Mouse (Mus musculus): ENCODE measurements at regions not wholly inside any gene's neighbourhood (a gene's known extent, or its start where the extent isn't known, plus 50 kb on each side); places are given as distances from the start of the nearest gene placed in this dataset.

DNA sequence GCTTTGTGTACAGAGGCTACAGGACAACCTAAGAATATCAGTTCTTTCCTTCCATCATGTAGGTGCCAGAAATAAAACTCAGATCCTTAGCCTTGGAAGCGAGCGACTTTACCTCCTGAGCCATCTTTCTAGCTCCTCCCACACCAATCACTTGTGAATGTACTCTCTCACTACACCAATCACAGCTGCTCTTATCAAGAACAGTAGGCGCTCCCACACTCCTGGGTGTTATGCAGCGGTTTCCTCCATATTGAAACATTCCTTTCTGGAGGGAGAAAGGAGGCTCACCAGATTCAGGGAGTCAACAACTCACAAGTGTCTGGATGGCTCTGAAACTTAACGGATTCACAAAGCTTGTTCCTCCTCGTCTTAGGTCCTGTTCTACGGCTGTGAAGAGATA, 168.1 kb upstream of the Arid2 start:
- DNase-seq (ENCODE audit: low read depth), result no peak

DNA sequence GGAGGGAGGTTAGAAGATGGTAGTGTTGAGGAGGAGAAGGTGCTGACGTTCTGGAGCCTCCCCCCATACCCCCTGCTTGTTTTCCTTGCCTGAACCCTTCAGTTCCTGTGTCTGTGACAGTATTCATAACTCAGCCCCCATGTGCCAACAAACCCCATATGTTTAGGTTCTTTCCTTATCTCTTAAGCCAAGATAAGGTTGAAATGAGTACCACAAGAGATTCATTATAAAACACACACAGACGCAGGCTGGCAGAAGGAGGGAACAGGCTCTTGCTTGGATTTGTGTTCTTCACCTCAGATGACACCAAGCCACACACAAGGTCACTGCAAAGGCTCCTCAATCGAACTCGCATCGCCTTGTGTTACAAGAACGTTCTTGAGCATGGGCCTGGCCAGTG, 162.9 kb upstream of the Arid2 start:
- no peak for DNase-seq (ENCODE audit: low read depth)

DNA sequence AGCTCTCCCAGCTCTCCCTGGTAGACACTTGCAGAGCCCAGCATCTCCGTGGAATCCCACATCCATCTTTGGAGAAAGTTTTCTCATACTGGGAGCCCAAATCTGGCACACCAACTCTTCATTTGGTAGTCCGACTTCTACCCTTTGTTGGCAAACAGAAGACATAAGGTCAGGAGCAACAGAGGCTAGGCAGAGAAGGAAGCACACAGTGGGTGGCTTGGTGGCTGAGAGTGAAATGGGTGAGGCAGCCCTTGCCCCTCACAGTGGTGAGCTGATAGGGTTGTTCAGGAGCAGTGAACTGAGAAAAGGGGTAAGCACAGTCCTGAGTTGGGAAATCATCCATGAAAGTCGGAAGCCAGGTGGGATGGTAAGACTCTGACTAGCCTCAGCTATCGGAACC, 157.6 kb upstream of the Arid2 start:
- DNase-seq (ENCODE audit: low read depth), result no peak

DNA sequence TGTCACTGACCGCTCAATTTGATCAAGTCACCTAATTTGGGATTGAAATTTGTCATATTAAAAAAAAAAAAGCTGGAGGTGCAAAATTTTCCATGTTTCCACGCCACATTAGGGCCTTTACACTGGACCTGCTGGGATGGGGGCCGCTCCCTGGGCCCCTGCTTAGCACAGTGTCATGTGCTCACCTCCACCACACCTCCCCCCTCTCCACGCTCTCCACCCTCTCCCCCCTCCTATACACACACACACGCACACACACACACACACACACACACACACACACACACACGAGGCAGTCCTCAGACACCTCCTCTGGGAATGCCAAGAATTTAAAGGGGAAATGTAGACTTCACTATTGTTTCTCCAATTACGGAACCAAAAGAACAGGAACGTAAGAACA, 156.8 kb upstream of the Arid2 start:
- DNase-seq (ENCODE audit: low read depth), result no peak

DNA sequence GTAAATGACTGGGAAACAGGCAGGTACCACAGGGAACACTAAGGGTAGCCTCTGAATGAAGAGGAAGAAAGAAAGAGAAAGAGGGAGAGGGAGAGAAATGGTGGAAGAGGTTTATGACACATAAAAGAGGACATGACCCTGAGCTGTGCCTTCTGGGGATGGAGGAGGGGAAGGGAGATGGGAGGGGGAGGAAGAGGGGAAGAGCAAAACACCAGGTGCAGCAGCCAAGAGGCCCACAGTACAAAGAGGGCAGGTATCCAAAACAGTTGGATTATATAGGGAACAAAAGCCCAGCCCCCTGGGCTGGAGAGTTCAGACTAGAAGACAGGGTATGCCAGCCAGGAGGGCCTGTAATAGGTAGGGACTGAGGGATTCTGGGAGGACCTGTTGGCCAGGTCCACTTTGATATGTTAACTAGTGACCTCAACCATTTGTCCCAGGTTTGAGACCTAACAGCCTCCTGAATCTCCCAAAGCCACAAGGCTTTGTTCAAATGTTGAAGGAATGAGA, 155.7 kb upstream of the Arid2 start:
- DNase-seq (ENCODE audit: low read depth), result no peak

DNA sequence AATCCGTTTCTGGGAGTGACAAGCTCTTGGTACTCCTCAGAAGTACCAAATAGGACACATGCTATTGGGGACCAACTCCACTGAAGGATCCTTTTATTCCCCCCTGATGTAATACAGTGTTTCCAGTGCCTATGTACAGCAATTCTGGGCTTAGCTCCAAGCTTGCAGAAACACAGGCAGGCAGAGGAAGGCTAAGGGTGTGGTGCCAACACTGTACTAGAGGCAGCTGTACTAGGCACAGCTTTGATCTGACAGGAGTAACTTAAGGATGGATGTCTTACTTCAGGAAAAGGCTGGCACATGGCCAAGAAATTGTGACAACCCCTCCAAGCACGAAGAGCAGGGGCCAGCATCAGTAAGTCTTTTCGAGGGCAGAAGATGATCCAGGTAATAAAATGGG, 154.7 kb upstream of the Arid2 start:
- no peak for DNase-seq (ENCODE audit: low read depth)

DNA sequence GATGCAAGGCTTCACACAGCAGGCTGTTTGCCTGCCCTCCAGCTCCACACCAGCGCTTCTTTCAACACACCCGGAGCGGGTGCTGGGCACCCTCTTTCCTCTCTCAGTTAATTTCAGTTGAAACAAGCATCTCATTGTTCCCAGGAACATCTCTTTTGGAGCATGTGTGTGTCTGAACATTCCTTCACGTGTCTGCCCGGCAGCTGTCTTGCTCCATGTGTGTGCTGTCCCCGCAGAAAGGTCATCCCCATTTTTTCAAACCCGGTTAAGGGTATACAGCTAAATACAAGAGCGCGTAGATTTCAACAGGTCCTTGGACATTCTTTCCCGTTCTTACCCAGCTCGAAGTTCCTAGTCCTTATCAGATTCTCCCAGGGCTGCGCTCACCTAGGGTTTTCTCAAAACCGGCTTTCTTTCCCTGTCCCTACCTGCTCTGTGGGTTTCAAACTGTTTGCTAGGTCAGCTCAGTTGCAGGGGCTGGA, 152.0 kb upstream of the Arid2 start:
- no peak for DNase-seq (ENCODE audit: low read depth)

DNA sequence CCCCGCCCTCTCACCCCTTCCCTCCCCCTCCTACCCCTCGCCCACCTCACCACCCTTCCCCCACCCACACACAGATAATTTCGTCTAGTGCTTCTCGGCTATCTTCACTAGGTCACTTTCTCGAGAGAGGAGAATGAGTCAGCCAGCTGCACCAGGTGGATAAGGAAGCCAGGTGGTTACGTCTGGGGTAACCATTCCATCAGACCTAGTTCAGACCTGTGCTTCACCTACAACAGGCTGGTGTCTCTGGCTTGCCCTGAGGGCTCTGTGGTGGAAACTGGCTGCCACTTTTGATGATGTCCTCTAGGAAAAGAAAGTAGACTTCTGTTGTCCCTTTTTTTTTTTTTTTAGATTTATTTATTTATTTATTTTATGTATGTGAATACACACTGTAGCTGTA, 151.5 kb upstream of the Arid2 start:
- DNase-seq (ENCODE audit: low read depth), result no peak

DNA sequence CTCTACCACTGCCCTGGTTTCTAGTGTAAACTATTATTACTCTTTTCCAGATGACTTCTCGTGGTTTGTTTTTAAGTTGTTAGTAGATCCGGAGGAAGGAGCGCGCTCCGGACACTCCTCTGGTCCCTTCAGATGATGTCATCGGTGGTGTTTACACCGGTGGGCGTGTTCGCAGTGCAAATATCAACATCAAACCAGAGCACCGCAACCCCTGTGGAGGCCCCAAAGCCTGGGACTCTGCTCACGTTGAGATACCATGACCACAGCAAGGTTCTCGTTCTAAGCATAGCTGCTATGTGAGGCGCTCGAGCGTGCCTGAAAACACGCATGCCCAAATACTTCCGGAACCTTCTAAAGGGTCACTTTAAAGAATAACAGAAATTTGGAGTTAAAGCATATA, 149.8 kb upstream of the Arid2 start:
- DNase-seq (ENCODE audit: low read depth), result no peak

DNA sequence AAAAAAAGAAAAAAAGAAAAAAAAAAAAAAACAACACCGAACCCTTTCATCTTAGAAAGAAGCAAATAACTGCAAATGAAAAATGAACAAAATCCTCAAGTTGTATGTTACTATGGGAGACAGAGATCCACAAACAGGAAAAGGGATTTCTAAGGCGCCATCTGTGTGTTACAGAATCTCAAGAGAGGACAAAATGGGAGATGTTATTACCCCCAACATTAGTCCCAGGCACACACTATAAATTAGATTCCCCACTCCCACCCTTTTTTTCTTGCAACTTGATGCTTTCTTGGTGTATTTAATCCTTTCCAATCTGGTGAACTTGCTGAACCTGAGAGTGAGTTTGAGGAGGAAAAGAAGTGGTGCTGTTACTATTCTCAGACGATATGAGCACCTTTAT, 149.4 kb upstream of the Arid2 start:
- no peak for DNase-seq (ENCODE audit: low read depth)

DNA sequence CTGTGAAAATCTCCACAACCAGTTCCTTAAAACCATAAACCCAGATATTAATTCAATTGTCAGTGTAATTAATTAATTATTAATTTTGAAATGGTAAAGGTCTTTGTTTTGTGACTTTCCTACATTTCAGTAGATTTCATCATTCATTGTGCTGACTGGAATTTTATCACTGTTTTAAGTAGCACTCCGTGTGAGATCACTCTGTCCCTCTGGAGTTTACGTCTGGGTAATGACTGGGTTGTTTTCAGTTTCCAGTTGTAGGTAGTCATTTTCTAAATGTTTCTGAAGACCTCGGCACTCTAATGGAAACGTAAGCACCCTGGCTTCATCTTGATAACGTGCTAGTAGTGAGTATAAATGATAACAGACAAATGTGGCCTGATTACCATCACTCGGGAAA, 133.8 kb upstream of the Arid2 start:
- no peak for DNase-seq (ENCODE audit: low read depth)

DNA sequence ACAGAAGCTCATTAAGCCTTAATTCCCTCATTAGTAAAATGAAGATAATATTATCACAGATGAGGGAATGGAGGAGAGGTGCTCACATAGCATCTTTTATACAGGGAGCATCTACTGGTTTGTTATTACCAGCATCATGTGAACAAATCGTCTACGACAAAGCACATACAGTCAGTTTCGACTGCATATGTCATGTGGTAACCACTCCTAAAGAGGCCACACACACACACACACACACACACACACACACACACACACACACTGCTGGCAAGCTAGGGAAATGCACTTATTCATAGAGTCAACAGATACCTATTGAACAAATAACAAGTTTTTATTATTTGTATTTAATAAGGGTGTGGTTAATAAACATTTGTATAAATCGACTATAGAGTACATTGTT, 129.0 kb upstream of the Arid2 start:
- DNase-seq (ENCODE audit: low read depth), result no peak

DNA sequence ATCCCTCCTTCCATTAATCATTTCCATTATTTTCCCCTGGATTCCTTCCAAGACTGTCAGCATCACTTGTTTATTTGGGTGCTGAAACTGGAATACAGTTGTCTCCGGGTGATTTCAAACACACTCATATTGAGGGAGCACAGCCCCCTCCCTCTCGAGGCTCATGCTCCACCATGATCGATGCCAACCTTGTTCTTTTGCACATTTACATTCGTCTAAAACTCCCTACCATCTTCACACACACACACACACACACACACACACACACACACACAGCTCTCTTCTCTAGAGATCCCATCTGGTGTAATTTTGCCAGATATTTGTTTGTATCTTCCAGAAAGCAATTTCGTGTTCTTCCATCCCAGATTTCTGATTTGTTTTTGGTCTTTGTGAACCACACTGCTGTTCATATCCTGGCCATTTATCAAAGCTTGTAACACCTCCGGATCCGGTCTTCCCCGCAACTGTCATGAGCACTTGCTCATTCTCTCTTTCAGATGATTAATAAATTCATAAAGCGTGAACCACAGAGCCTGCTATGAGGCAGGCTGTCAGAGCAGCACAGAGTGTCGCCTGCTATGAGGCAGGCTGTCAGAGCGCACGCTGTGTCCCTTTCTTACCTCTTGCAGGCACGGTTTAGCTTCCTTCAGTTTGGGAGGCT, 122.4 kb upstream of the Arid2 start:
- DNase-seq (ENCODE audit: low read depth), result no peak

DNA sequence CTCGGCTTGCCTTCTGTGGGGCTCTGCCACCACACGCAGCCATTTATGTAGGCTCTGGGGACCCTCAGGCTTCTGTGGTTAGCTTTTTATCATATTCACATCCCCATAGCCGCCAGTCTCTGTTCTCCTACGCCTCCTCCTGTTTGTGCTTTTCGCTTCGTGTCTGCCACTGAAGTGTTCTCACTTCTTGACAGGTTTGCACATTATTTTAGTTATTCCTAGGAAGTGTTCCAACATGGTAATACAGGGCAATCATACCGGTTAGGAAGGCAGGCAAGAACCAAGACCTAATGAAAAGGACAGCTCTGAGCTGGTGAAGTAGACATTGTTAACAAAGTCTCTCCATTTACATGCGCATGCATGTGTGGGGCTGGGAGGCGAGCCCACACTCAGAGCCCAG, 120.1 kb upstream of the Arid2 start:
- DNase-seq (ENCODE audit: low read depth), result no peak

DNA sequence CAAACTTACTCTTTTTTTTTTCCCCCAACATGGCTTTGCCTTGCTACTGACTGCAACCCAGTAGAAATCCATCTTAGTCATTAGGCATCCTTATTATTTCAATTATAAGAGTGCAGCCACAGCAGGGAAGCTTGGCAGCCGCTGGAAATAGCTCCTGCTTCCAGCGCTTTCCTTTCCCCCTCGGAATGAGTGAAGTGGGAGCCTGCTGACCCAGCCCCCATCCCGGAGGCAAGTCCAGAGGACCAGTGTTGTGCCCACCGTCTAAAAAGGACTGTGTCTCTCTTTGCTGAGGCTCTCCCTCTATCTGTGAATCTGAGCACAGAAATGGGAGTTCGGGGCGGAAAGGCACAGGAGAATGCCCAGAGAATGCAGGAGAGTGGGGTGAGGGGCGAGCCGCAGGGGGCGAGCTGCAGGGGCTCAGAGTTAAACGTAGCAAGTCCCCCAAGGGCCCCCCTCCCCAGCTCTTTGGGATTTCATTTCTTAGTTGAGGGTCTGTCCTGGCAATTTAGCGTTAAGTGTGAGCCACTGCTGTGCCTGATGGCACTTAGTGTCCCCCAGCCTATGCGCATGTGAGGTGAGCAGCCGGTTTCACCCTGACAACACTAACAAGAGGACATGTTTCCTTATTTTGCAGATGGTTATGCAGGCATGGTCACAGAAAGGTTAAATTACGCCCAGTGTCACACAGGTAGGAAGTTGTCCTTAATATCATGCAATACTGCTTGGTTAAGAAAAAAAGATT, 117.4 kb upstream of the Arid2 start:
- no peak for DNase-seq (ENCODE audit: low read depth)

DNA sequence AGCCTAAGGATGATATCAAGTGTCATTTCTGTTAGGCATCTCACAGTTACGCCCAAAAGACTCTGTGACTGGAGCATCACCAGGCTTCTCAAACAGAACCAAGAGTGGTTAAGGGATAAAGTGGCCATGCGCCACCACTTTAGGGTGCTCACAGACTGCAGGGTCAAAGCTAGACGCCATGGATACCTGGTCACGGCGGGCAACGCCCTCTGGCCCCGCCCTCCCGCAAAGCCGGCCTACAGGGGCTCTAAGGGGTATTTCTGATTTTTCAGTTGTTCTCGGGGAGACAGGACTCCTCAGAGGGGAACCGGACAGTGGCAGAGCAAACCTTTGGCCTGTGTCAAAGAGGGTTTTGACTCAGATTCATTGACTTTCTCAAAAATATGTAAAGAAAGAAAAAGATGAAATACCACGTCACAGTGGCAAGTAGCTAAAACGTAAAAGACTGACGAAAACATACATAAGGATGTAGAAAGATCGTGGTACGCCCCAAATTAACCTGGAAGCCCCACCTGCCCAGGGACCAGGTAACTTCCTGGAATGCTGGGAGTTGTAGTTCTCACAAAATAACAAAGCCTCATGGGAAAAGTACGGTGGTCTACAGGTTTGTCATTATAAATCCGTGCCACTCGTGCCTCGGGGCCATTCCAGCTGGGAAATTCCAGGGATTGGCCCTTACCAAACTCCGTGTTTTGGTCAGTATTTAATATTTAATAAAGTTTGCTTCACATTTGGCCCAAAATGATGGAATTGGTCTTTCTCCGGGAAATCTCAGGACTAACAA, 116.1 kb upstream of the Arid2 start:
- DNase-seq (ENCODE audit: low read depth), result no peak

DNA sequence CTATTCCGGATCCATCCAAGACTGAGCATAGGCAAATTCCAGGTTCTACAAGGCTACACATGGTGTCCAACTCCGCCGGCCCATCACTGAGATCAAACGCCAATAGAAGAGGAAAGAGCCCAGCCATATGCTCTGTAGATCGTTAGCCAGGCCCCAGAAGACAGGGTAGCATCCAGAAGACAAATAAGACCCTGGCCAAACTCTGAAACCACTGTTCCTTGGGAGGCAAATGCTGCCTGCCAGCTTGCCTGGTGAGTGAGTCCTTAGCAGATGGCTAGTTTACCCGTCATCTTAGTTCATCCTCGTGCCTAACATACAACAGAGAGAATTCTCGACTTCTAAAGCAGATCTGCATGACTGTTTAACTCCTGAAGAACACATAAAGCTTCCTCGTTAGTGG, 109.4 kb upstream of the Arid2 start:
- no peak for DNase-seq (ENCODE audit: low read depth)

DNA sequence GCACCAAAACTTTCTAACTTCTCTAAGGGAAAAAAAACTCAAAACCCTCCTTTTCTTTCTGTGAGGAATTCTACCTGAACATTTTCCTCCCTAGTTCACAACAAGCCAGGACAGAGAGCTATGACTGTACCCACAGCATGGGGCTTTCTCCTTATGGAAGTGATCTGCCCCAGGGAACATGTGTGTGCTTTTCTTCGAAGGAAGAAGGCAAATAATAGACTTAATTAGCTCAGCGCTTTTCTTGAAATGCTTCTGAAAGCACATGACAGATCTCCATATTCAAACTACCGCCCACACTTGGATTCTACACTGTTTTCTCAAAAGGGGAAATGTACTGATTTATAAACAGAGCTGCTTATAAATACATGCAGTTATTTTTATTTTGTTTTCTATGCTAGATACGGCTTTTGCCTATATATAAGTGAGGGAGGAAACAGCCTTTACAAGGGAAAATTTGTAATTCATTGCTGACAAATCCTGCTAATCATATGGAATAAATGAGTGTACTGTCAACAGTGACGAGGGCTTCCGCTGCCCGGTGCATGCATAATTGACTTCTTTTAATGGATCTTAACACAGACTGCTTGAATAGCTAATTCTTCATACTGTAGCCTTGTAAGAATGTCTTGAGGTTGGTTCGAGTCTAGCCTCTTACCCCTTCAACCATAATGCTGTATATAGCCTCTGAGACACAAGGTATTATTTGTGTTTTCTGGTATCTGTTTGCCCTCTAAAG, 108.8 kb upstream of the Arid2 start:
- DNase-seq (ENCODE audit: low read depth), result no peak

DNA sequence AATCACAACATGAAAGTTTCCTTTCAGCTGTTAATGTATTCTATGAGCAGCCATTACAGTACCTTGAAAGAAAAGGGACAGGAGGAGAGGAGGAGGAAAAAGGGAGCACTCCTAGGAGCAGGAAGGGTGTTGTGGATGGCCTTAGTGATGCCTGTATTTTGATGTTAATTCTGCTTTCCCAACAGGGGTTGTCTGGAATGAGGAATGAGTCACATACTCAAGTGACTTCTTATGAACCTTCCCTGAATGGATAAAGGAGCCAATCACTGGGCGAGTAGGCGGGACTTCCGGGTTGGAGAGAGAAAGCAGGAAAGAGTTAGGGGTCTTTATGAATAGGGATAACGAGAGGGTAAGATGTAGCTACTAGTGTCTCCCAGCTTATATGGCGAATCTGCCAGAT, 107.8 kb upstream of the Arid2 start:
- DNase-seq (ENCODE audit: low read depth), result no peak

DNA sequence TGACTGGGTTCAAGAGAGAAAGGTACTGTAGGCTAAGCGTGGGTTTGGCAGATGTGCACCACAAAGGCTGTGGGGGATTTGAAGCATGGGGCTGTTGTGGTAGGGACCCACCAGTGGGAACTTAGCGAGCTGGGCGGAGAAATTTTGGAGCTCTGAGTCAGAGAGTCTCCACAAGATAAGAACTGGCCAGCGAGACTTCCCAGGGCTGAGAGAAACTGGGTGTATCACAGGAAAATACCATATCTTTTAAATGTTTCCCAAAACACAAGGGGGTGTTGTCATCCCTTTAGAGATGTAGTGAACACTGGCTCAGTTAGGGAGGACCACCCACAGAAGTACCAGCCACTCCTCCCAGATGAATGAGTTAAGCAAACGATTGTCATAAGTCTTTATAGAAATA, 107.3 kb upstream of the Arid2 start:
- no peak for DNase-seq (ENCODE audit: low read depth)

DNA sequence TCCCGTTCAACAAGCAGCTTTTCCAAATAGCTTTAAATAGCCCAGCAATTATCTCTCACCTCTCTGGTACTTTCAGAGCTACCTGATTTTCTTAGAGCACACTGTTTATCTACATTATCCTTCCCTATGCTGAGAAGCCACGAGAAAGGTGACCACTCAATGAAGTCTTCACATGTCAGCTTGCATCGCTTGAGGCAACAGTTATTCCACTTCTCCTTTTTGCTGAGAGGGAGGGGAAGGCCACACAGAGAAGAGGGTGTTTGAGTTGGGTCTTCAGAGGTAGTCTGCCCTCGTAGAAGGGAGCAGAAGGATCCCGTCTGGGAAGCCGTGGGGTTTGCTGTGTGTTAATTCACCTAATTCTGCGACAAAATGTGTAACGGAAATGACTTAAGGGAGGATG, 106.3 kb upstream of the Arid2 start:
- DNase-seq (ENCODE audit: low read depth), result no peak

DNA sequence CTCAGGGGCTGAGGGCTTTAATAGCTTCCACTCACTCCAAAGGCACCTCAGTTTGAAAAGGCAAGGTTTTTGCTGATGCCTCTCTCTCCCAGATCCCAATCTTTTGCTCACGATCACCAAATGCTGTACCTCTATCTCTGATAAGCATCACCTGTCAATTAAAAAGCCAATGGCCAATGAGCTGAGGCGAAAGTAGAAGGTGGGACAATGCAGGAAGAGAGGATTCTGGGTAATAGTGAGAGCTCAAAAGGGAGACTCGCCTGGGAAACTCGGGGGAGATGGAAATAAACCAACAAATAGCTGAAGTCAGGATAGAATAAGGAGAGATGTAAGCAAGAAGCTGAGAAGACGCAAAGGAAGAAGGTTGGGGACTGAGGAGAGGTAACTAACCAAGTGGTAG, 105.0 kb upstream of the Arid2 start:
- peak; percentile 15 for DNase-seq (ENCODE audit: low read depth)
